Mouse (Mus musculus) MEL (cell line): ENCODE results near the gene Olfr43. TPM values are rescaled to one million over a fixed set of nuclear protein-coding genes. Genes with fewer than 3 reads are reported as not detected.

Source experiments
- DNase-seq: peaks from one replicate; pipeline ENCODE4 v3.0.0; 2011; ENCODE audit warnings: low read depth, low spot score
- H3K27ac ChIP-seq: 2 replicates; pipeline ENCODE4 v1.5.1; 2012; ENCODE audit warnings: low read depth, mild to moderate bottlenecking, control low read depth, low read length, moderate library complexity; ENCODE audit not compliant: control insufficient read depth
- H3K27me3 ChIP-seq, 2 experiments: fragments of 150-350 bp in 1 of 2; sonication (generic) in 1 of 2; 2 replicates each; pipeline ENCODE4 v1.6.1; 2012; ENCODE audit warnings: low read length in 2 of 2, mild to moderate bottlenecking in 2 of 2, improper control_type of control experiment in 1 of 2, moderate library complexity in 1 of 2; ENCODE audit not compliant: insufficient read depth in 2 of 2, control insufficient read depth in 1 of 2
- H3K36me3 ChIP-seq, 2 experiments: 2 replicates each; pipeline ENCODE4 v1.6.1; 2012 to 2014; ENCODE audit warnings: low read length in 2 of 2, improper control_type of control experiment in 1 of 2, inconsistent platforms in 1 of 2, mild to moderate bottlenecking in 1 of 2; ENCODE audit not compliant: insufficient read depth in 2 of 2, control insufficient read depth in 1 of 2
- H3K4me1 ChIP-seq, 2 experiments: fragments of 150-350 bp in 1 of 2; sonication (generic) in 1 of 2; 2 replicates each; pipeline ENCODE4 v1.6.1; 2012; ENCODE audit warnings: low read length in 2 of 2, improper control_type of control experiment in 1 of 2, mild to moderate bottlenecking in 1 of 2; ENCODE audit not compliant: insufficient read depth in 2 of 2, control insufficient read depth in 1 of 2
- H3K4me3 ChIP-seq, 2 experiments: fragments of 150-350 bp in 1 of 2; sonication (generic) in 1 of 2; 2 replicates each; pipeline ENCODE4 v1.5.1; 2012; ENCODE audit warnings: low read depth in 2 of 2, low read length in 2 of 2, mild to moderate bottlenecking in 2 of 2, moderate library complexity in 2 of 2, control low read depth in 1 of 2, improper control_type of control experiment in 1 of 2; ENCODE audit not compliant: control insufficient read depth in 1 of 2, insufficient read depth in 1 of 2
- H3K79me2 ChIP-seq: 2 replicates; pipeline ENCODE4 v1.6.1; 2012; ENCODE audit warnings: mild to moderate bottlenecking, low read length, moderate library complexity; ENCODE audit not compliant: control insufficient read depth, poor library complexity, insufficient read depth
- H3K9ac ChIP-seq: 2 replicates; pipeline ENCODE4 v1.6.1; 2012; ENCODE audit warnings: low read depth, mild to moderate bottlenecking, control low read depth, low read length, moderate library complexity; ENCODE audit not compliant: control insufficient read depth, poor library complexity, severe bottlenecking
- H3K9me3 ChIP-seq: fragments of 150-350 bp; sonication (generic); replicated peaks from 2 replicates; pipeline ENCODE4 v1.6.1; 2012; ENCODE audit warnings: mild to moderate bottlenecking, low read length, improper control_type of control experiment, moderate library complexity; ENCODE audit not compliant: insufficient read depth
- EP300 ChIP-seq, 2 experiments: IDR thresholded peaks; 2 replicates each; pipeline ENCODE4 v1.6.1; 2011; ENCODE audit warnings: improper control_type of control experiment in 2 of 2, low read length in 2 of 2, low read depth in 1 of 2, mild to moderate bottlenecking in 1 of 2
- MAZ ChIP-seq: IDR thresholded peaks from 2 replicates; pipeline ENCODE4 v1.6.1; 2012; ENCODE audit warnings: low read depth, mild to moderate bottlenecking, inconsistent platforms, low read length, improper control_type of control experiment
- MEF2A ChIP-seq: IDR thresholded peaks from 2 replicates; pipeline ENCODE4 v1.6.1; 2014; ENCODE audit warnings: low read depth, mild to moderate bottlenecking, inconsistent platforms, low read length, improper control_type of control experiment; ENCODE audit not compliant: poor library complexity, insufficient replicate concordance, severe bottlenecking; ENCODE audit errors: extremely low read depth
- NRF1 ChIP-seq: IDR thresholded peaks from 2 replicates; pipeline ENCODE4 v1.6.1; 2014; ENCODE audit warnings: low read depth, mild to moderate bottlenecking, inconsistent platforms, low read length, improper control_type of control experiment, moderate library complexity; ENCODE audit not compliant: poor library complexity, insufficient read depth, severe bottlenecking
- POLR2AphosphoS2 ChIP-seq: IDR thresholded peaks from 2 replicates; pipeline ENCODE4 v1.6.1; 2011; ENCODE audit warnings: low read length, improper control_type of control experiment
- RAD21 ChIP-seq: IDR thresholded peaks from 2 replicates; pipeline ENCODE4 v1.6.1; 2011; ENCODE audit warnings: mild to moderate bottlenecking, low read depth, low read length, improper control_type of control experiment
- SMC3 ChIP-seq: IDR thresholded peaks from 2 replicates; pipeline ENCODE4 v1.6.1; 2011; ENCODE audit warnings: low read depth, low read length, improper control_type of control experiment
- UBTF ChIP-seq: IDR thresholded peaks from 2 replicates; pipeline ENCODE4 v1.6.1; 2012; ENCODE audit warnings: low read depth, mild to moderate bottlenecking, inconsistent platforms, low read length, improper control_type of control experiment, moderate library complexity, borderline replicate concordance; ENCODE audit not compliant: insufficient read depth
- polyA plus RNA-seq, 2 experiments: library from polyadenylated mRNA; stranded (reverse) in 1 of 2; unstranded in 1 of 2; fragments of >175 nt in 1 of 2; fragments of >200 nt in 1 of 2; gene quantifications; 2 replicates each; pipeline versions ENCODE4 v1.2.1 to v1.2.4; 2012; ENCODE audit warnings: low replicate concordance in 2 of 2, low read depth in 1 of 2; ENCODE audit not compliant: insufficient read length in 2 of 2, insufficient read depth in 1 of 2, missing spikeins in 1 of 2
- total RNA-seq: library from RNA; depleted of rRNA; stranded (reverse); fragments of 300-350 nt; gene quantifications from 2 replicates; pipeline ENCODE4 v1.2.3, GENCODE M21; 2012; rRNA removed

The Olfr43 gene
- total and polyA plus RNA-seq, 3 experiments = not detected

DNA sequence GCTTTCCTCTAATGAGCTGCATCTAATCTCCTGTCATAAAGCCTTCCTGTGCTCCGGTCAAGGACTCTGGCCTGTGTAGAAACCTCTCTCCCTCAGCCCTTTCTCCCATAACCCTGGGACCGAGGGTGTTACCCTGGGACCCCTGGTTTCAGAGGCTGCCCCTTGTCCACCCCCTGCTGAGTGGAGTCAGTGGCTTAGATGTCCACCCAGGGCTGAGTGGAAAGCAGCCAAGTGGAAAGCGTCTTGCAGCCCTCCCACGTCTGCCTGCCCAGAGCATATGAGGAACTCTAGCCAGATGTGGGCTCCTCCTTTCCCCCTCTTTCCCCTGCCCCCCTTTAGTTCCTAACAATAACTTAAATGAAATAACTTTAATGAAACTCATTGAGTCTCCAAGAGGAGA is 28.0 kb downstream of the Olfr43 start:
- Histone ChIP-seq H3K9me3 (no peaks in the 10 kb centered on the region), H3K27me3 (no peaks in the 10 kb centered on the region), H3K27ac (no peak overlapping the region), H3K36me3 (no peaks in the 10 kb centered on the region), H3K9ac (no peak overlapping the region), H3K4me3 (no peak overlapping the region), H3K79me2 (no peaks in the 10 kb centered on the region), H3K4me1 (no peaks in the 10 kb centered on the region)
- no peak for DNase-seq
- TF ChIP-seq MEF2A (no peak), RAD21 (no peak)

DNA sequence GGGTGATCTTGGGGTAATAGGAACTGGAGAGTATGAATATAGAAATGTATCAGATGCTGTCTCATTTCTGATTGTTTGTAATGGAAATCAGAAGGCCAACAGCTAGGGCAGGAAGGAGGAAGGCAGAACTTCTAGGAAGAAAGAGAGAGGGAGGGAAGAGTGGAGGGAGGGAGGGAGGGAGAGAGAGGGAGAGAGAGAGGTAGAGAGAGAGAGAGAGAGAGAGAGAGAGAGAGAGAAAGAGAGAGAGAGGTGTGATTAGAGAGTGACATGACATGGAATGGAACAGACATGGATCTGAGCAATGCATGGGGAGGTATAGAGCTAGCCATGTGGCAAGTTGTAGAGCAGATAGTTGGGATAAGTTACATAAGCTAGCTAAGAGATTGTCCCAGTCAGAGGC is 42.4 kb downstream of the Olfr43 start:
- no peak for DNase-seq
- H3K9ac ChIP-seq = no peak overlapping the region
- no peak overlapping the region for H3K27ac ChIP-seq
- H3K9me3 ChIP-seq = no peaks in the 10 kb centered on the region
- H3K4me3 ChIP-seq = no peak overlapping the region
- TF ChIP-seq POLR2AphosphoS2 = no peak
- TF ChIP-seq UBTF = no peak
- no peak for TF ChIP-seq EP300 (IDR thresholded peaks at IDR 0.05; ENCODE audit: low read depth in 1 of 2, low read length in 2 of 2)
- no peak for TF ChIP-seq NRF1
- TF ChIP-seq SMC3 = no peak
- TF ChIP-seq MAZ = no peak
- TF ChIP-seq, all 39 proteins: peak for 0
- Histone ChIP-seq H3K4me1 (no peaks in the 10 kb centered on the region), H3K27me3 (no peaks in the 10 kb centered on the region), H3K79me2 (no peaks in the 10 kb centered on the region), H3K36me3 (no peaks in the 10 kb centered on the region)

Other genes with a start within 250 kb of the Olfr43 start
- not detected in 2 replicates for gene Olfr398, start 221.0 kb downstream of the Olfr43 start, total RNA-seq
- not detected for gene Olfr398, start 221.0 kb downstream of the Olfr43 start, polyA plus RNA-seq
- gene Olfr139, start 154.8 kb downstream of the Olfr43 start, total RNA-seq = not detected in 2 replicates
- not detected for gene Olfr139, start 154.8 kb downstream of the Olfr43 start, polyA plus RNA-seq
- not detected in 2 replicates for gene Olfr399, start 154.8 kb downstream of the Olfr43 start, total RNA-seq
- not detected for gene Olfr399, start 154.8 kb downstream of the Olfr43 start, polyA plus RNA-seq
- not detected in 2 replicates for gene Zfp616, start 141.4 kb downstream of the Olfr43 start, total RNA-seq
- gene Zfp616, start 141.4 kb downstream of the Olfr43 start, polyA plus RNA-seq = not detected
- not detected in 2 replicates for gene Olfr401, start 97.7 kb downstream of the Olfr43 start, total RNA-seq
- gene Olfr401, start 97.7 kb downstream of the Olfr43 start, polyA plus RNA-seq = not detected
- gene Olfr402, start 57.9 kb downstream of the Olfr43 start, total RNA-seq = not detected in 2 replicates
- gene Olfr402, start 57.9 kb downstream of the Olfr43 start, polyA plus RNA-seq = not detected
- gene Olfr403, start 25.1 kb downstream of the Olfr43 start, total RNA-seq = not detected in 2 replicates
- gene Olfr403, start 25.1 kb downstream of the Olfr43 start, polyA plus RNA-seq = not detected
- not detected in 2 replicates for gene Olfr406, start 48.4 kb upstream of the Olfr43 start, total RNA-seq
- not detected for gene Olfr406, start 48.4 kb upstream of the Olfr43 start, polyA plus RNA-seq
- gene Olfr59, start 72.4 kb upstream of the Olfr43 start, total RNA-seq = not detected in 2 replicates
- gene Olfr59, start 72.4 kb upstream of the Olfr43 start, polyA plus RNA-seq = not detected
- gene Olfr410, start 126.7 kb upstream of the Olfr43 start, total RNA-seq = not detected in 2 replicates
- not detected for gene Olfr410, start 126.7 kb upstream of the Olfr43 start, polyA plus RNA-seq
- not detected in 2 replicates for gene Olfr411, start 141.3 kb upstream of the Olfr43 start, total RNA-seq
- not detected for gene Olfr411, start 141.3 kb upstream of the Olfr43 start, polyA plus RNA-seq
- not detected in 2 replicates for gene Olfr412, start 150.7 kb upstream of the Olfr43 start, total RNA-seq
- not detected for gene Olfr412, start 150.7 kb upstream of the Olfr43 start, polyA plus RNA-seq